Mouse (Mus musculus) macrophage (primary cell): ENCODE data around the gene Focad. TPM values are rescaled to one million over a fixed set of nuclear protein-coding genes. Genes with fewer than 3 reads are reported as not detected.

Experiments
- H3K27ac ChIP-seq: fragments of 350-480 bp; formaldehyde crosslinking; 2 replicates; pipeline ENCODE4 v1.9.0; 2021
- H3K36me3 ChIP-seq: fragments of 350-480 bp; formaldehyde crosslinking; 2 replicates; pipeline ENCODE4 v1.9.0; 2021; ENCODE audit errors: inconsistent target
- H3K4me3 ChIP-seq: fragments of 350-480 bp; formaldehyde crosslinking; 2 replicates; pipeline ENCODE4 v1.9.0; 2021; ENCODE audit errors: inconsistent target
- H3K79me2 ChIP-seq: fragments of 350-480 bp; formaldehyde crosslinking; 2 replicates; pipeline ENCODE4 v1.9.0; 2021; ENCODE audit errors: inconsistent target
- WGBS: methylation state at CpG from one replicate; pipeline ENCODE4 v1.1.7; 2026; ENCODE audit warnings: inconsistent platforms; ENCODE audit not compliant: missing documents; 5-methylcytosine and 5-hydroxymethylcytosine counted together
- polyA plus RNA-seq: library from polyadenylated mRNA; stranded (reverse); fragments of 250-400 nt; gene quantifications from 3 replicates; pipeline ENCODE4 v1.2.4, GENCODE M21; 2018; ENCODE audit warnings: inconsistent platforms

Gene Focad
- polyA plus RNA-seq, 1 experiment from 2014 or later: 5.9 TPM

GRCm38 (mm10) chr4:88175058-88175974 lies 80.9 kb downstream of the Focad start:
- Histone ChIP-seq H3K79me2 (no peaks in the 10 kb centered on the region), H3K36me3 (no peaks in the 10 kb centered on the region), H3K4me3 (no peak overlapping the region), H3K27ac (no peak overlapping the region)
- 94% methylated on average over 6 of the region's 6 CpGs for WGBS

GRCm38 (mm10) chr4:88179296-88179695 lies 84.9 kb downstream of the Focad start:
- Histone ChIP-seq H3K4me3 (no peak overlapping the region), H3K36me3 (no peaks in the 10 kb centered on the region), H3K27ac (no peak overlapping the region), H3K79me2 (no peaks in the 10 kb centered on the region)
- 33% methylated on average over 2 of the region's 2 CpGs for WGBS

GRCm38 (mm10) chr4:88184293-88184692 lies 89.9 kb downstream of the Focad start:
- Histone ChIP-seq H3K79me2 (no peaks in the 10 kb centered on the region), H3K27ac (no peak overlapping the region), H3K36me3 (no peaks in the 10 kb centered on the region), H3K4me3 (no peak overlapping the region)
- WGBS: 92% methylated on average over 6 of the region's 6 CpGs

- H3K27ac ChIP-seq: no peak overlapping the region
- H3K79me2 ChIP-seq: no peaks in the 10 kb centered on the region
- H3K36me3 ChIP-seq: no peaks in the 10 kb centered on the region
- no peak overlapping the region for H3K4me3 ChIP-seq
- 61% methylated on average over 6 of the region's 6 CpGs for WGBS
Observed at GRCm38 (mm10) chr4:88185872-88186426, 91.5 kb downstream of the Focad start.

- 90% methylated on average over 3 of the region's 3 CpGs for WGBS
- no peaks in the 10 kb centered on the region for H3K79me2 ChIP-seq
- no peak overlapping the region for H3K27ac ChIP-seq
Observed at GRCm38 (mm10) chr4:88187649-88188048, 93.2 kb downstream of the Focad start.

GRCm38 (mm10) chr4:88189495-88189894 lies 95.1 kb downstream of the Focad start:
- 78% methylated on average over 1 of the region's 1 CpGs for WGBS
- no peak overlapping the region for H3K4me3 ChIP-seq
- no peaks in the 10 kb centered on the region for H3K79me2 ChIP-seq
- no peak overlapping the region for H3K27ac ChIP-seq
- no peaks in the 10 kb centered on the region for H3K36me3 ChIP-seq

More at GRCm38 (mm10) chr4:88187649-88188048, 93.2 kb downstream of the Focad start:
- Histone ChIP-seq H3K4me3 (no peak overlapping the region), H3K36me3 (no peaks in the 10 kb centered on the region)

GRCm38 (mm10) chr4:88194256-88194655 lies 99.8 kb downstream of the Focad start:
- Histone ChIP-seq H3K27ac (no peak overlapping the region), H3K36me3 (no peaks in the 10 kb centered on the region), H3K4me3 (no peak overlapping the region), H3K79me2 (no peaks in the 10 kb centered on the region)
- 93% methylated on average over 5 of the region's 5 CpGs for WGBS

GRCm38 (mm10) chr4:88195898-88196495 lies 101.6 kb downstream of the Focad start:
- no peaks in the 10 kb centered on the region for H3K36me3 ChIP-seq
- H3K27ac ChIP-seq: no peak overlapping the region
- WGBS: 90% methylated on average over 4 of the region's 4 CpGs
- no peak overlapping the region for H3K4me3 ChIP-seq
- no peaks in the 10 kb centered on the region for H3K79me2 ChIP-seq

- WGBS: 94% methylated on average over 4 of the region's 4 CpGs
- H3K27ac ChIP-seq: no peak overlapping the region
Observed at GRCm38 (mm10) chr4:88196500-88196912, 102.1 kb downstream of the Focad start.

GRCm38 (mm10) chr4:88197244-88197643 lies 102.8 kb downstream of the Focad start:
- 87% methylated on average over 5 of the region's 5 CpGs for WGBS
- Histone ChIP-seq H3K36me3 (no peaks in the 10 kb centered on the region), H3K27ac (no peak overlapping the region), H3K4me3 (no peak overlapping the region), H3K79me2 (no peaks in the 10 kb centered on the region)

More at GRCm38 (mm10) chr4:88196500-88196912, 102.1 kb downstream of the Focad start:
- H3K36me3 ChIP-seq: no peaks in the 10 kb centered on the region
- no peaks in the 10 kb centered on the region for H3K79me2 ChIP-seq
- H3K4me3 ChIP-seq: no peak overlapping the region

GRCm38 (mm10) chr4:88199186-88199585 lies 104.8 kb downstream of the Focad start:
- Histone ChIP-seq H3K36me3 (no peaks in the 10 kb centered on the region), H3K4me3 (no peak overlapping the region), H3K79me2 (no peaks in the 10 kb centered on the region), H3K27ac (no peak overlapping the region)
- WGBS: 92% methylated on average over 1 of the region's 1 CpGs

GRCm38 (mm10) chr4:88201047-88201446 lies 106.6 kb downstream of the Focad start:
- H3K4me3 ChIP-seq: no peak overlapping the region
- H3K27ac ChIP-seq: no peak overlapping the region
- 99% methylated on average over 4 of the region's 4 CpGs for WGBS
- no peaks in the 10 kb centered on the region for H3K36me3 ChIP-seq
- H3K79me2 ChIP-seq: no peaks in the 10 kb centered on the region

- WGBS: 93% methylated on average over 5 of the region's 6 CpGs
- Histone ChIP-seq H3K4me3 (no peak overlapping the region), H3K27ac (no peak overlapping the region), H3K36me3 (no peaks in the 10 kb centered on the region), H3K79me2 (no peaks in the 10 kb centered on the region)
Observed at GRCm38 (mm10) chr4:88208676-88209075, 114.2 kb downstream of the Focad start.

GRCm38 (mm10) chr4:88209351-88209814 lies 115.0 kb downstream of the Focad start:
- H3K27ac ChIP-seq: no peak overlapping the region
- 96% methylated on average over 3 of the region's 3 CpGs for WGBS
- H3K36me3 ChIP-seq: no peaks in the 10 kb centered on the region
- H3K4me3 ChIP-seq: no peak overlapping the region
- H3K79me2 ChIP-seq: no peaks in the 10 kb centered on the region

GRCm38 (mm10) chr4:88210602-88211001 lies 116.2 kb downstream of the Focad start:
- WGBS: 91% methylated on average over 6 of the region's 6 CpGs
- H3K36me3 ChIP-seq: no peaks in the 10 kb centered on the region
- H3K4me3 ChIP-seq: no peak overlapping the region

More at GRCm38 (mm10) chr4:88210602-88211001, 116.2 kb downstream of the Focad start:
- Histone ChIP-seq H3K27ac (no peak overlapping the region), H3K79me2 (no peaks in the 10 kb centered on the region)
